Mouse (Mus musculus): ENCODE results near the gene BC048562. TPM values are rescaled to one million over a fixed set of nuclear protein-coding genes. Genes with fewer than 3 reads are reported as not detected.

BC048562 gene
- polyA plus RNA-seq (2014; fragmentation: Illumina TruSeq; extraction: RNeasy Lipid Tissue Mini Kit (QIAGEN cat#74804); ENCODE audit: low read depth, low replicate concordance) = not detected

DNA sequence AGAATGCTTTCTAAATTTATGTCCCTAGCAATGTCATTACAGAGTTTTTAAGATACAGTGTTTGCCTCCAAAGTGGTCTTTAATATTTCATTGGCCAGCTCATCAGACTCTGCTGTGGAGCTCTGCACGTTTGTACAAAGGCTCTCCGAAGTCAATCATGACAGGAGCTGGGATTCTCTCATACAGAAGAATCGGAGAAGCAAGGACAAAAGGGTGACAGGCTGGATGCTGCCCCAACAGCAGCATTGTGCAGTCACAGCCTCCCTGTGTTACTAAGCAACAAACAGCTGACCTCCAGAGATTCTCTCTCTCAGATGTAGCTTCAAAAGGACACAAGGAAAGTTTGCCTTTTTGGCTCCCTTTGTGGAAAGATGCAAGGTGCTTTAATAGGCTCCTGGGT is at the start of gene BC048562:
Gene BC048562, plus strand, starts transcription at position 301 of the 400 bp plus-strand sequence.

GRCm38 (mm10) chr9:108392676-108393075 is 43.6 kb upstream of the BC048562 start, which contains the start of gene 1700102P08Rik:
1700102P08Rik (plus strand) TSS chr9:108392805.

GRCm38 (mm10) chr9:108428384-108428783 is 7.9 kb upstream of the BC048562 start, which contains the start of gene Ccdc36:
Ccdc36 (minus strand) TSS chr9:108428484.

DNA sequence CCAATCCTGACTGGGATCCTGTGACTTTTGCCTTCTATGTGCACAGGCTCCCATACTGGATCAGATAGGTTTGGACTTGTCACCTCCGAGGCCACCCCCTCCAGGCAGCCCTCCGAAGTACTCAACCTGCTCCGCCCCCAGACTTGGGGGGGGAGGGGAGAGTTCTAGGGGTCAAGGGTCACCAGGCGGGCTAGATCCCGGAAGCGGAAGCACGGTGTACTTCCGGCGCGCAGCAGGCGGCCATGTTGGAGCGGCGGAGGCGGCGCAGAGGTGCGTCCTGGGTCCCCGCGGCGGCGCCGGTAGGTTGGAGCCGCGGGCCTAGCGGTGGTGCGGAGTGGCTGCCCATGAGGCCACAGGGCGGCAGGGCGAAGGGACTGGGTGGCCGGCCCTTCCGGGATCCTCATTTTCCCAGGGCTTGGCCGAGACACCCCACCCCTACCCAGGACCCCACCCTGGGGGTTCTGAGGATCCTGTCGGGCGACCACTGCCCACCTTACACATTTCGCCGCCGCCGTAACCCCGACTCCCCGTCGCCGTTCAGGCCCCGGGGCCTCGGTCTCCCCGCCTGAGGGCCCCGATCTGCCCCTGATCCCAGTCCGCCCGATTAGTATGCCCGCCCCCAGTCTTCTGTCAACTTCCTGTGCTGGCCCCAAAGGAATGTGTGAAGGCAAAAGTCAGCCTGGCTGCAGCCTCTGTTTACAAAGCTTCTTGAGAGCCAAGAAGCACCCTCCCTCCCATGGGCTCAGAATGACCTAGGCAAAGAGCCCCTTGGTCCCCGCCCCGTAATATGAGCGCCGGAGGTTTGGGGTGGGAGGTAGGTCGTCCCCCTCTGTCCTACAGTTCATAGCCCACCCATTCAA is 24.3 kb downstream of the BC048562 start, which contains the start of gene Ccdc71:
Gene Ccdc71, plus strand, starts transcription at position 209 of the 860 bp plus-strand sequence.

GRCm38 (mm10) chr9:108461181-108461631 is 24.9 kb downstream of the BC048562 start, which contains the start of gene Klhdc8b:
Klhdc8b (minus strand) TSS chr9:108461581.

GRCm38 (mm10) chr9:108479721-108480351 is 43.6 kb downstream of the BC048562 start, which contains the start of gene Lamb2:
Lamb2 (plus strand) TSS chr9:108479736.

GRCm38 (mm10) chr9:108490559-108491285 is 54.4 kb downstream of the BC048562 start, which contains the start of gene Usp19:
Usp19 (plus strand) TSS chr9:108490602.

Other genes starting within 250 kb of the BC048562 start
- not detected for gene Bsn, start 246.1 kb upstream of the BC048562 start, polyA plus RNA-seq (2014; fragmentation: Illumina TruSeq; extraction: RNeasy Lipid Tissue Mini Kit (QIAGEN cat#74804); ENCODE audit: low read depth, low replicate concordance)
- 31.0 TPM for gene Dag1, start 172.5 kb upstream of the BC048562 start, polyA plus RNA-seq (2014; fragmentation: Illumina TruSeq; extraction: RNeasy Lipid Tissue Mini Kit (QIAGEN cat#74804); ENCODE audit: low read depth, low replicate concordance)
- gene Nicn1, start 146.1 kb upstream of the BC048562 start, polyA plus RNA-seq (2014; fragmentation: Illumina TruSeq; extraction: RNeasy Lipid Tissue Mini Kit (QIAGEN cat#74804); ENCODE audit: low read depth, low replicate concordance) = 42.1 TPM
- gene Amt, start 139.6 kb upstream of the BC048562 start, polyA plus RNA-seq (2014; fragmentation: Illumina TruSeq; extraction: RNeasy Lipid Tissue Mini Kit (QIAGEN cat#74804); ENCODE audit: low read depth, low replicate concordance) = 37.5 TPM
- gene Rhoa, start 130.4 kb upstream of the BC048562 start, polyA plus RNA-seq (2014; fragmentation: Illumina TruSeq; extraction: RNeasy Lipid Tissue Mini Kit (QIAGEN cat#74804); ENCODE audit: low read depth, low replicate concordance) = 456 TPM
- 19.1 TPM for gene Tcta, start 130.3 kb upstream of the BC048562 start, polyA plus RNA-seq (2014; fragmentation: Illumina TruSeq; extraction: RNeasy Lipid Tissue Mini Kit (QIAGEN cat#74804); ENCODE audit: low read depth, low replicate concordance)
- 93.3 TPM for gene Gpx1, start 97.6 kb upstream of the BC048562 start, polyA plus RNA-seq (2014; fragmentation: Illumina TruSeq; extraction: RNeasy Lipid Tissue Mini Kit (QIAGEN cat#74804); ENCODE audit: low read depth, low replicate concordance)
- gene Usp4, start 88.6 kb upstream of the BC048562 start, polyA plus RNA-seq (2014; fragmentation: Illumina TruSeq; extraction: RNeasy Lipid Tissue Mini Kit (QIAGEN cat#74804); ENCODE audit: low read depth, low replicate concordance) = 54.0 TPM
- 0.73 TPM for gene 1700102P08Rik, start 43.7 kb upstream of the BC048562 start, polyA plus RNA-seq (2014; fragmentation: Illumina TruSeq; extraction: RNeasy Lipid Tissue Mini Kit (QIAGEN cat#74804); ENCODE audit: low read depth, low replicate concordance)
- gene Ccdc36, start 8.0 kb upstream of the BC048562 start, polyA plus RNA-seq (2014; fragmentation: Illumina TruSeq; extraction: RNeasy Lipid Tissue Mini Kit (QIAGEN cat#74804); ENCODE audit: low read depth, low replicate concordance) = not detected
- 4.1 TPM for gene Ccdc71, start 24.0 kb downstream of the BC048562 start, polyA plus RNA-seq (2014; fragmentation: Illumina TruSeq; extraction: RNeasy Lipid Tissue Mini Kit (QIAGEN cat#74804); ENCODE audit: low read depth, low replicate concordance)
- gene Klhdc8b, start 25.1 kb downstream of the BC048562 start, polyA plus RNA-seq (2014; fragmentation: Illumina TruSeq; extraction: RNeasy Lipid Tissue Mini Kit (QIAGEN cat#74804); ENCODE audit: low read depth, low replicate concordance) = 0.53 TPM
- 5.1 TPM for gene Lamb2, start 43.3 kb downstream of the BC048562 start, polyA plus RNA-seq (2014; fragmentation: Illumina TruSeq; extraction: RNeasy Lipid Tissue Mini Kit (QIAGEN cat#74804); ENCODE audit: low read depth, low replicate concordance)
- 5.9 TPM for gene Usp19, start 54.1 kb downstream of the BC048562 start, polyA plus RNA-seq (2014; fragmentation: Illumina TruSeq; extraction: RNeasy Lipid Tissue Mini Kit (QIAGEN cat#74804); ENCODE audit: low read depth, low replicate concordance)
- 82.1 TPM for gene Qars, start 71.2 kb downstream of the BC048562 start, polyA plus RNA-seq (2014; fragmentation: Illumina TruSeq; extraction: RNeasy Lipid Tissue Mini Kit (QIAGEN cat#74804); ENCODE audit: low read depth, low replicate concordance)
- 35.9 TPM for gene Qrich1, start 80.3 kb downstream of the BC048562 start, polyA plus RNA-seq (2014; fragmentation: Illumina TruSeq; extraction: RNeasy Lipid Tissue Mini Kit (QIAGEN cat#74804); ENCODE audit: low read depth, low replicate concordance)
- 15.8 TPM for gene Impdh2, start 123.8 kb downstream of the BC048562 start, polyA plus RNA-seq (2014; fragmentation: Illumina TruSeq; extraction: RNeasy Lipid Tissue Mini Kit (QIAGEN cat#74804); ENCODE audit: low read depth, low replicate concordance)
- 4.7 TPM for gene Ndufaf3, start 131.0 kb downstream of the BC048562 start, polyA plus RNA-seq (2014; fragmentation: Illumina TruSeq; extraction: RNeasy Lipid Tissue Mini Kit (QIAGEN cat#74804); ENCODE audit: low read depth, low replicate concordance)
- 3.6 TPM for gene Dalrd3, start 133.4 kb downstream of the BC048562 start, polyA plus RNA-seq (2014; fragmentation: Illumina TruSeq; extraction: RNeasy Lipid Tissue Mini Kit (QIAGEN cat#74804); ENCODE audit: low read depth, low replicate concordance)
- 1.7 TPM for gene Wdr6, start 142.3 kb downstream of the BC048562 start, polyA plus RNA-seq (2014; fragmentation: Illumina TruSeq; extraction: RNeasy Lipid Tissue Mini Kit (QIAGEN cat#74804); ENCODE audit: low read depth, low replicate concordance)
- not detected for gene P4htm, start 161.2 kb downstream of the BC048562 start, polyA plus RNA-seq (2014; fragmentation: Illumina TruSeq; extraction: RNeasy Lipid Tissue Mini Kit (QIAGEN cat#74804); ENCODE audit: low read depth, low replicate concordance)
- gene Arih2, start 212.9 kb downstream of the BC048562 start, polyA plus RNA-seq (2014; fragmentation: Illumina TruSeq; extraction: RNeasy Lipid Tissue Mini Kit (QIAGEN cat#74804); ENCODE audit: low read depth, low replicate concordance) = 40.2 TPM
- gene Slc25a20, start 225.6 kb downstream of the BC048562 start, polyA plus RNA-seq (2014; fragmentation: Illumina TruSeq; extraction: RNeasy Lipid Tissue Mini Kit (QIAGEN cat#74804); ENCODE audit: low read depth, low replicate concordance) = 62.8 TPM

Data from kidney, adult 10 weeks (tissue).